Mouse (Mus musculus): ENCODE measurements at regions not wholly inside any gene's neighbourhood (a gene's known extent, or its start where the extent isn't known, plus 50 kb on each side); places are given as distances from the start of the nearest gene placed in this dataset.

DNA sequence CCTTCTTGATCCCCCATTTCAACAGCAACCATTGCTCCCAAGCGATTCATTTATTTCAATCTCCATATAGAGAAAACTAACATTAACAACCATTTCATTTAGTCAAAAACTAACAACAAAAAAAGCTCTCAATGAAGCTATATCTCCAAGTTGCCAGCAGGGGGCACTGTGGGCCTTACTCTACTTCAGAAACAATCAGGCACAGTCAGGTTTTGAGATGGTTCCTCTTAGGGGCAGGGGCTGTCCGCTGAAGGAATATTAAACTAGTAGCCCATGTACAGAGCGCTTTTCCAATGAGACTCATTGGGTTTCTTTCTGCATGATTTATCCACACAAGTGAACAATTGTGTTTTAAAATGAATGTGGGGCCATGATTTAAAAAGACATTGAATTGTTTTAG, 385.7 kb upstream of the Trpc7 start:
- no peak for TF ChIP-seq RCOR1 (conservative IDR thresholded peaks at IDR 0.05; ENCODE audit: low read depth, low read length)
- no peak for TF ChIP-seq MYC (IDR thresholded peaks at IDR 0.05; ENCODE audit: low read depth, low read length)
- no peak for TF ChIP-seq ZKSCAN1 (IDR thresholded peaks at IDR 0.05; ENCODE audit: borderline replicate concordance, low read depth, low read length)
- no peak for TF ChIP-seq CTCF (conservative IDR thresholded peaks at IDR 0.05 in 1 of 2, IDR thresholded peaks at IDR 0.05 in 1 of 2; ENCODE audit: low read depth in 2 of 2, low read length in 2 of 2)

Data from CH12.LX (cell line).